Mouse (Mus musculus): Measurements from ENCODE around the gene Hdac7.

- TF ChIP-seq CTCF (IDR thresholded peaks at IDR 0.05; ENCODE audit: low read depth, low read length) (no peak), EP300 (IDR thresholded peaks at IDR 0.05; ENCODE audit: insufficient read depth, low read depth, low read length) (no peak)
Observed at GRCm38 (mm10) chr15:97836153-97836893, 8.0 kb downstream of the Hdac7 start.
